Mouse (Mus musculus): Measurements from ENCODE around the gene Gm5615. TPM values are rescaled to one million over a fixed set of nuclear protein-coding genes. Genes with fewer than 3 reads are reported as not detected.

Gm5615 gene
- not detected for total RNA-seq (2023)

DNA sequence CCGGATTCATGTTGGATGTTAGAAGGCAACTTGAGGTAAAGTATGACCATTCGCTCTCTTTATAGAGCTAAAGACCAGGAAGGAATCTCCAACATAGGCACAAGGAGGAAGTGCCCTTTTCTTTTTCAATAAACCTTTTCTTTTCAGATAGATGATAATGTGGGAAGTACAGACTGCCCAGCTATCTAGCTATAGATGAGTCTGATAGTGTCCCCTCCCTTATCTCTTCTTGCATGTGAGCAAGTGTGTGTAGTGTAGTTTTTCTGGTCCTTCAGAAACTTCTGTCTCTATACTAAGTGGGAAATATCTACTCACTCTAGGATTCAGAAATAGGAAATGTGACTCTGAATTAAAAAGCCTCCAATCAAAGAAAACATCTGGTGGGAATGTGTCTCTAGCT lies at the start of gene Gm5615:
TSS of gene Gm5615 (minus strand) at position 101 of the 400 bp plus-strand sequence.

DNA sequence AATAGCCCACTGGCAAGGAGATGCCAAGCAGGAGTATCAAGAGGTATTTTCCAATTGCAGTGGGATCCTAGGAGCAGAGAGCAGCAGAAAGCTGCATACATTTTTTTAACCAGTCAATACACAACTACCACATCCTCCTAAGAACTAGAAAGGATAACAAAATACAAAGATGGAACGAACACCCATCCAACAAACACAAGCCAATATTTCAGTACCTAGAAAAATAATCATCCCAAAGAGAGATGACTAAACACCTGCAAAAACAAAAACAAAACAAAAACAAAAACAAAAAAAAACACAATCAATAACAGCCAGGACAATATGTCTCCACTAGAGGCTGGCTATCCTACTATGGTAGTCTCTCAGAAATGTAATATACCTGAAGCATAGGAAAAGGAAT lies 40.8 kb upstream of the Gm5615 start, which contains the start of gene Gm17689:
TSS of gene Gm17689 (minus strand) at position 101 of the 400 bp plus-strand sequence.

Other genes starting within 250 kb of the Gm5615 start
- gene Gm7257, start 110.1 kb downstream of the Gm5615 start, total RNA-seq (2023): not detected
- not detected for gene Gm9513, start 66.3 kb downstream of the Gm5615 start, total RNA-seq (2023)
- gene Gm17689, start 40.7 kb upstream of the Gm5615 start, total RNA-seq (2023): not detected
- not detected for gene A630095E13Rik, start 101.4 kb upstream of the Gm5615 start, total RNA-seq (2023)
- gene Acrv1, start 151.3 kb upstream of the Gm5615 start, total RNA-seq (2023): not detected
- 1 to 10 TPM; 6.2 to 10.0 TPM for gene Chek1, start 185.1 kb upstream of the Gm5615 start, total RNA-seq (2023)
- 100 to 1,000 TPM; 137 to 145 TPM for gene Stt3a, start 225.7 kb upstream of the Gm5615 start, total RNA-seq (2023)